Mouse (Mus musculus): Measurements from ENCODE around the gene Gmppb.
A peak's percentile ranks its signal among the peaks of the same experiment; 100 is the strongest.

Gene Gmppb

GRCm38 (mm10) chr9:108082988-108083431 lies 34.0 kb downstream of the Gmppb start, which contains the start of gene Rnf123:
Gene Rnf123, minus strand, starts transcription at chr9:108083346.
- peak; percentile 56 for DNase-seq (ENCODE audit: low read depth, low spot score)
- H3K36me3 ChIP-seq (ENCODE audit: control insufficient read depth, insufficient read depth, low read length, poor library complexity, severe bottlenecking), result peaks cover 15% of the 10 kb centered on the region

GRCm38 (mm10) chr9:108083561-108083960 lies 34.5 kb downstream of the Gmppb start:
- no peak for DNase-seq (ENCODE audit: low read depth, low spot score)
- H3K36me3 ChIP-seq (ENCODE audit: control insufficient read depth, insufficient read depth, low read length, poor library complexity, severe bottlenecking), result peaks cover 18% of the 10 kb centered on the region
- no peaks in the 10 kb centered on the region for H3K27me3 ChIP-seq (ENCODE audit: control insufficient read depth, insufficient read depth, low read length, poor library complexity, severe bottlenecking)

More at GRCm38 (mm10) chr9:108082988-108083431, 34.0 kb downstream of the Gmppb start, which contains the start of gene Rnf123:
- no peaks in the 10 kb centered on the region for H3K27me3 ChIP-seq (ENCODE audit: control insufficient read depth, insufficient read depth, low read length, poor library complexity, severe bottlenecking)

- no peak for DNase-seq (ENCODE audit: low read depth, low spot score)
- H3K27me3 ChIP-seq (ENCODE audit: control insufficient read depth, insufficient read depth, low read length, poor library complexity, severe bottlenecking), result no peaks in the 10 kb centered on the region
- H3K36me3 ChIP-seq (ENCODE audit: control insufficient read depth, insufficient read depth, low read length, poor library complexity, severe bottlenecking), result peaks cover 20% of the 10 kb centered on the region
Measured at GRCm38 (mm10) chr9:108085261-108085660, 36.2 kb downstream of the Gmppb start.

GRCm38 (mm10) chr9:108090611-108091120 lies 41.6 kb downstream of the Gmppb start:
- peaks cover 16% of the 10 kb centered on the region for H3K36me3 ChIP-seq (ENCODE audit: control insufficient read depth, insufficient read depth, low read length, poor library complexity, severe bottlenecking)

GRCm38 (mm10) chr9:108093586-108093985 lies 44.5 kb downstream of the Gmppb start:
- Histone ChIP-seq H3K27me3 (ENCODE audit: control insufficient read depth, insufficient read depth, low read length, poor library complexity, severe bottlenecking) (no peaks in the 10 kb centered on the region), H3K36me3 (ENCODE audit: control insufficient read depth, insufficient read depth, low read length, poor library complexity, severe bottlenecking) (peaks cover 4% of the 10 kb centered on the region)
- DNase-seq (ENCODE audit: low read depth, low spot score), result no peak

More at GRCm38 (mm10) chr9:108090611-108091120, 41.6 kb downstream of the Gmppb start:
- no peak for DNase-seq (ENCODE audit: low read depth, low spot score)
- H3K27me3 ChIP-seq (ENCODE audit: control insufficient read depth, insufficient read depth, low read length, poor library complexity, severe bottlenecking), result no peaks in the 10 kb centered on the region

GRCm38 (mm10) chr9:108094184-108094941 lies 45.3 kb downstream of the Gmppb start, which contains the start of gene Apeh:
Gene Apeh, minus strand, starts transcription at chr9:108094606.
- DNase-seq (ENCODE audit: low read depth, low spot score), result peak; percentile 96
- H3K36me3 ChIP-seq (ENCODE audit: control insufficient read depth, insufficient read depth, low read length, poor library complexity, severe bottlenecking), result peaks cover 4% of the 10 kb centered on the region
- no peaks in the 10 kb centered on the region for H3K27me3 ChIP-seq (ENCODE audit: control insufficient read depth, insufficient read depth, low read length, poor library complexity, severe bottlenecking)

- no peaks in the 10 kb centered on the region for H3K27me3 ChIP-seq (ENCODE audit: control insufficient read depth, insufficient read depth, low read length, poor library complexity, severe bottlenecking)
- peaks cover 2% of the 10 kb centered on the region; the same call in 1 of the 2 replicates for H3K36me3 ChIP-seq (ENCODE audit: control insufficient read depth, insufficient read depth, low read length, poor library complexity, severe bottlenecking)
- DNase-seq (ENCODE audit: low read depth, low spot score), result peak; percentile 31
Measured at GRCm38 (mm10) chr9:108094998-108095411, 46.0 kb downstream of the Gmppb start.

GRCm38 (mm10) chr9:108095518-108095917 lies 46.5 kb downstream of the Gmppb start:
- Histone ChIP-seq H3K27me3 (ENCODE audit: control insufficient read depth, insufficient read depth, low read length, poor library complexity, severe bottlenecking) (no peaks in the 10 kb centered on the region), H3K36me3 (ENCODE audit: control insufficient read depth, insufficient read depth, low read length, poor library complexity, severe bottlenecking) (peaks cover 2% of the 10 kb centered on the region; the same call in 1 of the 2 replicates)
- DNase-seq (ENCODE audit: low read depth, low spot score), result peak; percentile 81

- H3K36me3 ChIP-seq (ENCODE audit: control insufficient read depth, insufficient read depth, low read length, poor library complexity, severe bottlenecking), result peaks cover 2% of the 10 kb centered on the region; the same call in 1 of the 2 replicates
- no peaks in the 10 kb centered on the region for H3K27me3 ChIP-seq (ENCODE audit: control insufficient read depth, insufficient read depth, low read length, poor library complexity, severe bottlenecking)
- DNase-seq (ENCODE audit: low read depth, low spot score), result no peak
Measured at GRCm38 (mm10) chr9:108095949-108096712, 47.1 kb downstream of the Gmppb start.

- DNase-seq (ENCODE audit: low read depth, low spot score), result no peak
- Histone ChIP-seq H3K27me3 (ENCODE audit: control insufficient read depth, insufficient read depth, low read length, poor library complexity, severe bottlenecking) (no peaks in the 10 kb centered on the region), H3K36me3 (ENCODE audit: control insufficient read depth, insufficient read depth, low read length, poor library complexity, severe bottlenecking) (no peaks in the 10 kb centered on the region)
Measured at GRCm38 (mm10) chr9:108099619-108100018, 50.6 kb downstream of the Gmppb start.

Measured in splenic B cell, adult 2 months (primary cell).